Mouse (Mus musculus): ENCODE results near the gene Angptl2.

DNA sequence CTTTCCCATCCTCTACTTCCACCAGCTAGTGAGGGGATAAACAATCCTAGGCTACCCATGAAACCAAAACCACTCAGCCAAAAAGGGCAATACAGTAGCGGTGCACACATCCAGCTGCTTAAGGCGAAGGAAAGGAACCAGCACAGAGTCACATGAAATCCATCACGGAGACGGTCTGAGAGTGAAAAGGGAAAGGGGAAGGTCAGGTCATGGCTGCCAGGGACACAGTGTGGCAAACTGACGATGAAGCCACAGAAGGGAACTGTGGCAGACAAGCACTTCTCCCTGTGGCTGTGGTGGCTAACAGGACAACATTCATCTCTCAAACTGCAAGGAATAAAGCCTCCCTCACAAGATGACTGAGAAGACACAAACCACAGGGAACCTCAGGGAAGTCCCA, 79.2 kb downstream of the Angptl2 start:
- TF ChIP-seq HCFC1 (IDR thresholded peaks at IDR 0.05; ENCODE audit: borderline replicate concordance, insufficient read depth, low read length) (no peak), ZC3H11A (IDR thresholded peaks at IDR 0.05; ENCODE audit: borderline replicate concordance, low read depth, low read length) (no peak)

Data from ES-E14 (cell line).